Mouse (Mus musculus): ENCODE results near the gene Hipk2.
A peak's percentile ranks its signal among the peaks of the same experiment; 100 is the strongest.

The Hipk2 gene

DNA sequence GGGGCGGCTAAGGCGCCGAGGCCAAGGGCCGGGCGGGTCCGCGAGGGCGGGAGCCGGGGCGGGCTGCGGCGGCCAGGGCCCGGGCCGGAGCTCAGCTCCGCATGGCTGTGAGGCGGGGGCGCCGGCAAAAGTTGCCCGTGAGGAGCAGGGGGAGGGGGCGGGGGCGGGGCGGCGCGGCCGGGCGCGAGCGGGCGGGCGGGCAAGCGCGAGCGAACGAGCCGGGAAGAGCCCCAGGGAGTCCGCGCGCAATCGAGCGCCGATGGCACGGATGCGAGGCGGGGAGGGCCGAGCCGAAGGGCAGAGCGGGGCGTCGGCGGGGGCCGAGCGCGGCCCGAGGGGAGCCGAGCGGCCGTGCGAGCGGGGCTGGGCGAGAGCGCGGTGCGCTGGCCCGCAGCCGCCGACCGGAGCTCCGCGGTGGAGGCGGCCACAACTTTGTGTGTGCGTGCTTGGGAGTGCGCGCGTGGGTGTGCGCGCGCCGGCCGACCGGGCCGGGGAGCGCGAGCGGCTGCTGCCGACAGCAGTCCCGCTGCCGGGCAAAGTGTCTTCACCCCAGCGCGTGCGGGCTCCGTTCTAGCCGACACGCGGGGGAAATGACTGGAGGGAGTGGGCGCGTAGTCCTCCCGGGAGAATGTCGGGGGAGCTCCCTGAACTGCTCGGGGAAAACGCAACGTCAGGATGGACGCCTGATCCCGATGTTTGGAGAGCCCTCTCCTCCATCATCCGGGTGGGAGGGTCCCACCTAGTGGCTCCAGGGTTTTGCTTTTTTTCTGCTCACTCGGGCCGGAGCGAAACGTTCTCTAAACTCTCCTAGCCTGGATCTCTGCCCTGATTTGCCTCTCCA lies at the start of gene Hipk2:
Gene Hipk2 (minus strand): TSS at position 95 of the 841 bp plus-strand sequence.
- DNase-seq, result peak; percentile 86

DNA sequence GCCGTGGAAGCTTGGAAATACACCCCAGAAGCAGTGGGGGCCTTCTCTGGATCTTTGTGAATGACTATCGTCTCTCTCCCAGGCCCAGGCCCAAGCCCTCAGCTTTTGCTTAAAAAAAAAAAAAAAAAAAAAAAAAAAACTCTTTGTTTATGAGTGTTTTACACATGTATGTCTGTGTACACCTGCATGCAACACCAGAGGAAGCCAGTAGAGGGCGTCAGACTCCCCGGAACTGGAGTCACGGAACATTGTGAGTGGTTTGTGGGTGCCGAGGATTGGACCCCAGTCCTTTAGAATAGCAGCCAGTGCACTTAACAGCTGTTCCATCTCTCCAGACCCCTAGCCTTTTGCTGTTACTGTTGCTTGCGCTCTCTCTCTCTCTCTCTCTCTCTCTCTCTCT lies 49.8 kb upstream of the Hipk2 start:
- DNase-seq, result no peak

DNA sequence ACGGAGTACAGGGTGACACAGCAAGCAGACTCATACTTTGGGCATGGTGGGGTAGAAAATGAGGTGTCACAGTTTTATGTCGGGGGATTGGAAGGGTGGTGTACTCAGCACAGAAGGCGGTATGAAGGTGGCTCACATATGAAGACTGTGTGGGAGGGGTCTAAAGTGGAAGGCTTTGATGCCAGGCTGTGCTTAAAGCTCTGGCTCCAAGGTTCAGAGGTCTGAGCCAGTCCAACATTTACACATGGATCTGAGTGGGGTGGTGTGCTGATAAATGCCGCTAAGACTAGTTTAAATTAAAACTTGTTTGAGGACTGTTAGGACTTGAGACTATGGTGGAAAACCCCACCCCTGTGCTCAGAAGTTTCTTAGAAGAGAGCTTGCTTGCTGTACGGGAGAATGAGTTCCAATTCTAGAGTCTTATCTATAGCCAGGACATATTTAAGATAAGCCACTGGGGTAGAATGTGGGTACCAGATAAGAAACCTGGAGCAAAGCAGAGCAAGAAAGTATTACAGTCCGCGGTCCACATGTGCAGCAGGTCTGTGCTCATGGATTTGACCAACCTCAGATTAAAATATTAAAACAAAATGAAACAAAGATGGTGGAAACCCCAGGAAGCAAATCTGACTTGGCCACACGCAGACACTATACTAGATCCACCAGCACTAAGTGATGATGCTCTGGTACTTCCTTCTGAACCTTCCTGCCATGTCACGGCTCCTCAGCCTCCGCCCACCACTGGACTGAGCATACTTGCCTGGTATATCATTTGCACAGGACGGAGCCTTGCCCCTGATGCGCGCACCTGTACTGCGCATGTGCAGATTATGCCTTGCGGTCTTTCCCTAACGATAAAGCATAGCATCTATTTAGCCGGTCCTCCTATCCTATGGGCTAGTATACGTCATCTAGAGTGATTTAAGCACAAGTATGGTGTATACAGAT lies 48.2 kb upstream of the Hipk2 start:
- no peak for DNase-seq

DNA sequence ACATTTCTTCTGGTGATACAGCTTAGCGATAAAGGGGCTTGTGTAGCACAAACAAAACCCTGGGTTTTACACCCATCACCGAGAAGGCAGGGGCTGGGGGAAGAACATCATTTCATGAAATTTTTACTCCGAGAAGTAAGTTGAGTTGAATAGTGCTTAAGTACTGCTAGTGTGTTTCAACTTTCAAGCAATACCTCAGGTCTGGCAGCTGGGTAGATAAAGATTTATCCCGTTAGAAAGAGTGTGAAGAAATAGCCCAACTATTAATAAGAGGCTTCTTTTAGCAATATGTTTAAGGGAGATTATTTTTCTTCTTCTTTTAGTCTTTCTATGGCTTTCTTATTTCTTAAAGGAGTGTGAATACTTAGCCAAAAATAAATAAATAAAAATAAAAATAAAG lies 47.5 kb upstream of the Hipk2 start:
- DNase-seq, result no peak

DNA sequence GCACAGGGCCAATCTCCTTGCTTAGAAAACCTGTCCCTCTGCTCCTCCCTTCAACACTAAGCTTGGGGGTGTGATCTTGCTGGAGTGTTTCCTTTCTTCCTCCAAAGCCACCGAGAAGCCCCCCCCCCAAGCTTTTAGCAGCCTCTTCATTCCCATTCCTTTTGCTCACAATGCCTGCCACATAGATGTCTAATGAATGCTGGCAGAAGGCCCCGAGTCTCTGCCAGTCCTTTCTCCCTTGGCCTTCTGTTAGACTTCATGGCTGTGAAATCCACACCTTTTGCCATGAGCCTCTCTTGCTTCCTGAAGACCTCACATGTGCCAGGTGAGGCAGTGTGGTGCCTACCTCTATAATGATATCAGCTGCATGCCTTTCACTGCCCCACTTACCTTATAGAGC lies 46.6 kb upstream of the Hipk2 start:
- DNase-seq, result no peak

DNA sequence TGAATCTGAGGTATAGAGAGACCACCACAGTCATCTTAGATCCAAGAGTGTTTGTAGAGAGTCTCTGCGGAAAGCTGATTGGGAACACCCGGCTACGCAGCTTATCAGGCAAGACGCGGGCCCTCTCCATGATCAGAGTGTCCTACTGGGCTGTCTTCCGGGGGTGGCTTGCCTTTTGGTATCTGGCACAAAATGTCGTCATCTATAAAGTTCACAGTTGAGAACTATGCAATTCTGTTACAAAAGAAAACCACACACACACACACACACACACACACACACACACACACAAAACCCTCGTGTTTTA lies 45.8 kb upstream of the Hipk2 start:
- DNase-seq, result no peak

DNA sequence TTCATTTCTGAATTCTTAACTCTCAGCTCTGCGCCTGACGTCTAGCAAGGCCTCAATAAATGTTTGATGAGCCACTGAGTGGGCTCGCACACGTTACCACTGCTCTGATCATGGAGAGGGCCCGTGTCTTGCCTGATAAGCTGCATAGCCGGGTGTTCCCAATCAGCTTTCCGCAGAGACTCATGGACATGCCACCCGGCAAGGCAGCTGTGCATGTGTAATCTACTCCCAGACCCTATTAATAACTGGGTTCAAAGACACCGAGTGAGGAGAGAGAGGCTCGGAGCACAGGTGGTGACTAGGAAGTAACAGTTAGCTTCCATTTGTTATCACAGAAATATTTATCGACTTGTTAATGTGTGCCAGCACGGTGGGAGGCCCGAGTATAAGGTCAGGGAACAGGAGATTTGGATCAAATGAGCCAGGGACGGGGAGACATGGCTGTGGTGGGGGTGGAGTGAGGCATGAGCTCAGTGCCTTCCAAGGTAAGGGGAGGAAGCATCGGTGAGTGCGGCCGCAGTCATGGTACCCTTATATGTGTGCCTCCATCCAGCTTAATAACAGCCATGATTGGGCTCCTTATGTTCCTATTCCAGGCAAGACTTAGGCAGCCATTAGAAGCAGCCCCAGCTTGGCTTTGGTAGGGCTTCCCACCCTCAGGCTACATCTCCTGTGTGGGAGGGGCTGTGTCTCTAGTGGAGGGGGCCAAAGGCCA lies 45.3 kb upstream of the Hipk2 start:
- peak; percentile 32 for DNase-seq

DNA sequence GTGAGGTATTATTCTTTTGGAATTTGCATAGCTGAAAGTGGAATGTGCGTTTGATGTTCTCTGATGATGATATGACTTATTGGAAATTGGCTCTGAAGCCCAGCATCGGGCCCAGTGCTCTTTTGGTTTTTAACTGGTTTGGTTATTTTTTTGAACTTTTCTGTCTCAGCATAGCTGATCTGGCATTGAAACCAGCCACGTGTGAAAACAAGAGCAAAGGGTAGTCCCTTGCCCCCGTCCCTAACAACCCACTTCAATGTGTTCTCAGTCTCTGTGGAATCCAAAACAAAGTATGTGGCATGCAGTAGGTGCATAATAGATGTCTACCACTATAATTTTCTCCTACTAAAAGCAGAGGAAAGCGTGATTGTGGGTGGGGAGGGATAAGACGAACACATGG lies 44.2 kb upstream of the Hipk2 start:
- DNase-seq, result peak; percentile 45

DNA sequence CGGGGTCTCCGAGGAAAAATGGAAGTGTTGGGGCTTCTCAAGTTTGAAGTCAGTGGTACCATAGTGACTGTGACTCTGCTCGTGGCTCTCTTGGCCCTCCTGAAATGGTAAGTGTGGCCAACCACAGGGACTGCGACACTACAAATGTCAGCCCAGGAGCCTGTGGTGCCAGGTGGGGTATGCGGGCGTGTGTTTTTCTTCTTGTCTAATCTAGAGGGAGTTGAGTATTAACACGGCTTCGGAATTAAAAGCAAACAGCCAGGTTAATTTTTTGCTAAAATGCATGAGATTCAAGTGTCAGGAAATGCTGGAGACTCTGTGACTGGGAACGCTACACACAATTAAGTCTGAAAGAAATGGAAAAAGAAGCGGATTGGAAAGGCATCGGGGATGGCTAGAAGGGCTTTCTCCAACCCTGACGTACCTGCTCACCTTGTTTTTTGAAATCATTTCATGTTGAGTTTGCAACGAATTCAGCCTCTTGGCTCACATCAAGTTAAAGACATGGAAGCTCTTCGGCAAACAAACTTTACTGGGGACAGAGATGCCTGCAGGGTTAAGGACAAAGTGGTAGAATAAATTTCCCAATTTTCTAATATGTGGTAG lies 43.3 kb upstream of the Hipk2 start:
- DNase-seq, result peak; percentile 72

DNA sequence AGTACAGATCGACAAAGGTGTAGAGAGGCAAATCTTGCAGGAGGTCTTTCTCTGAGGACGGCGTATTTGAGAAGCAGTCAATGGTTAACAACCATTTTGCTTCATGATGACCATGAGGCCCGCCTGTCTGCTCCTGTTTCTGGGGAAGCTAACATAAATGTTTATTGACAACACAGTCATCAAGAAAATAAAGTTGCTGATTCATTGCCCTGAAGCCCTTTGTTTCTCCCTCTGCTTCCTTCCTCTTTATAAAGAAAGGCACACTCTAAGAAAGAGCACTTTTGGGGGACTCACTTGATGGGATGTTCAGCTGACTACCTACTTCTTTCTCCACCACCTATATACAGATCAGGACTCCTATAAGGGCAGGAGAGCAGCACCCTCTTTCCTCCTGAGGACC lies 42.8 kb upstream of the Hipk2 start:
- DNase-seq, result no peak

DNA sequence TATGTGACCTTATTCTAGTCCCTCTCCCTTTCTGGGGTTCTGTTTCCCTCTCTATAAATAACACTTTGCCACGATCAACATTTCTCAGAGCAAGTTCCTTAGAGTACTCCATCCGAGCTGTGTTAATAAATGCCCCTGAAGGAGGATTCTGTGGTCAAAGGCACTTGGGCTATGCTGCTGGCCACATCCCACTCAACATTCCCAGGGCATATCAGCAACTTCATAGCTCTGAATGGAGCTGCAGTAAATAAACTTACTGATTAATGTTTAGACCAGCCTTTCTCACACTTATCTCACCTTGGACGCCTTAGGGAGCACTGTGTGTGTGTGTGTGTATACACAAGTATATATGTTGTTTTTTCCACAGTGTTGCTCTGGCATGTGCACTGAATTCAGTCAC lies 41.5 kb upstream of the Hipk2 start:
- DNase-seq, result no peak

DNA sequence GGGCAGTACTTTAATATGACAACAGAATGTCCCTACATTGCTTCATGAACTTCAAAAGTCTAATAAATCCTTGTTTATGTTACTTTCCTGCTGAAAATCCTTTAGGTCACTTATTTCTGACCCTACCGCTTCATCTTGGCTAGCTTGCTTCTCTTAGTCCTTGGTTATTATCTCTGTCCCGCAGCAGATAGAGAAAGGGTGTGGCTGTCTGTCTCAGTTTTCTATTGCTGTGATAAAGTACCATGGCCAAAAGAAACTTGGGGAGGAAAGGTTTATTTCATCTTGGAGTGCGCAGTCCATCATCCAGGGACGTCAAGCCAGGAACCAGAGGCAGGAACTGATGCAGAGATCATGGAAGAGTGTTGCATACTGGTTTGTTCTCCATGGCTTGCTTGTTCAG lies 40.6 kb upstream of the Hipk2 start:
- DNase-seq, result no peak

DNA sequence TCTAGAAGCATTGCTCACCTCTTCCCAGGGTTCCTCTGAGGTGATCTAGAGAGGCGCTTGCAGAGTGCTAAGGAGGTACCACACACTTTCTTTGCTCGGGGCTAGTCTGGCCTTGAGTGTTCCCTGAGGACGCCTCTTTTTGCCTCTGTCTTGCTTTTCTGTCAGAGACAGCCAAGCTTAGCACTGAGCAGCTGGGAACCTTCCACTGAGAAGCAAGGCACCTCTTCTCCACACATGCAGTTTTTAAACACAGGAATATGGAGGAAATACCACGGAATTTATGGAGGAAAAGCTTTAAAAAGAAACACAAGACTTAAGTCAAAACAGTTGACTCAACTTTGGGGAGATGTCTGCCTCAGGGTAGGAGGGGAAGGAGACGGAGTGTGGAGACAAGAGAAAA lies 39.8 kb upstream of the Hipk2 start:
- no peak for DNase-seq

DNA sequence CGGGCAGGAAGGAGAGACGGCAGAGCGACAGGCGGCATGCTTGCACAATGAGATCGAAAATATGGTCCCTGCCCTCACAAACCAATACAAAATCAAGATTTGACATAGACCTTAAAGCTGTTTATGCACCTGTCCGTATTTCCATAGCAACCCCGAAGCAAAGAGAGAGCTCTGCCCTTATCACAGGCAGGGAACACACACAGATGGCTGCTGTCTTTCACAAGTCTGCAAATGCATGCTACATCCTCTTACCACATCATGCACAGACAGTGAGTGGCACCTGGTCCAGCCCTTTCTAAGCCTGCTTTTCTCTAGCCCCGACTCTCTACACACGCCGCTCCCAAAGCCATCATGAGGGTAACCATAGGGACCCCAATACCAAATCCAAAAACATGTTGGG lies 38.2 kb upstream of the Hipk2 start:
- no peak for DNase-seq

DNA sequence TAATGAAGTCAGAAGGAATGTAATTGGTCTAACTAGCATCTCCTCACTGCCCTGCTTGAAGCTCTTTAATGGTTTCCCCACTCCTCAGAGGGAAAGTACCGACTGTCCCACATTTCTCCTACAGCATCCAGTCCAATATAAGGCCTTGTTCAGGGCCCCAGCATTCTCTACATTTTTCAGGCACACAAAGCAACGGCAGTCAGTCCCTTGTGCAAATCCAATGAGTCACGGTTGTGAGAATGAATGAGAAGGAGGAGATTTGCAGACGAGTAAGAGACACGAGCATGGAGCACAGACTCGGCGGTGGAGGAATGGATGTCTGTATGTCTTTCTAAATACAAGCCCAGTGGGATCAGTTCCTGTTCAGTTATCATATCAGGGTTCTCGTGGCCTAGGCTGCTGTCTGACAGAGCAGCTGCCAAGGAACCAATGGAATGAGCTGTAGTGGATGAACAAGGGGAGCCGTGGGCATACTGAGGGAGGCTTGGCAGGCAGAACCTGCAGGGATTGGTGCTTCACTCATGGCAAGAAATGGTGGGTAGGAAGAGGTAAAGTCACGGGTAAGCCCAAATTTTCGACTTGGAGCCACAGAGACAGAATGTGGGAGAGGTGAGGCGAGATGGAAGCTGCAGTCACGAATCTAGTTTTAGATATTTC lies 37.5 kb upstream of the Hipk2 start:
- DNase-seq, result no peak

DNA sequence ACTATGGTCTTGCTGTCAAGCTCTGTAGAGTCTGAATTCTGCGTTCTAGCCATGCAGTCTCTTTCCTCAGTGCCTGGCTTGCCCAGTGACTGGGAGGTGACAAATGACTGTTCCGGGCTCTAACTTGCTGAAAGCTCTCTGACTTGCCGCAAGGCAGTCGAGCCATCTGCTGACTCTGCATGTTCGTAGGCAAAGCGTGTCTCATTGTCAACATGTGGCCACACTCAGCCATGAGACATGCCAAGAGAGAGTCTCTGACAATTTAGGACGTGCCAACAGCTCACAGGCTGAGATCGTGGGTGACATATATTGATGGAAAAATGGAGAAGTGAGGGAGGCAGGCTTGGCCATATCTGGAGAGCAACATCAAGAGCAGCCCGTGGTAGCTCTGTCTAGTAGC lies 36.9 kb upstream of the Hipk2 start:
- no peak for DNase-seq

DNA sequence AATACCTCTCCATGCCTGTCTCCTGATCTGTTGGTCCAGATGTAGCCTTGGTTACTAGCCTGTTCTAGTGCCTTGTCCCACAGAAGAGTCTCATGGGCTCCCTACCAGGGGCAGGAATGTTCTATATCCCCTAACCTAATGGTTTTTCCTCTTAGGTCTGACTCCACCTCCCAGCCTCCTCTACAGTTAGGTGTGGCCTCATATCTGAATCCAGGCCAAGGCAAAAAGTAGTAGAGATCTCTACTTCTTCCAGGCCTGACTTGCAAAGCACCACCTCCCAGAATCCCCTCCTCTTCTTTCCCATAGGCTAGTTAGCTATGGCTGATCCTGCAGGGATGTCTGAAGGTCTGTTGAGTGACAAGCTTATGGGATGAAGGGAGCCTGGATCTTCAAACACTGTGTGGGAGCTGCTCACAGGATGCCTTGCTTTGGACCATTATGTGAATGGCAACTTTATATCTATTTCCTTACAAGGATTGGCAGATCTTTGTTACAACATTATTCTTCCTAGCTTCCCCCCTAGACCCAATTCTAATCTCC lies 36.2 kb upstream of the Hipk2 start:
- no peak for DNase-seq

DNA sequence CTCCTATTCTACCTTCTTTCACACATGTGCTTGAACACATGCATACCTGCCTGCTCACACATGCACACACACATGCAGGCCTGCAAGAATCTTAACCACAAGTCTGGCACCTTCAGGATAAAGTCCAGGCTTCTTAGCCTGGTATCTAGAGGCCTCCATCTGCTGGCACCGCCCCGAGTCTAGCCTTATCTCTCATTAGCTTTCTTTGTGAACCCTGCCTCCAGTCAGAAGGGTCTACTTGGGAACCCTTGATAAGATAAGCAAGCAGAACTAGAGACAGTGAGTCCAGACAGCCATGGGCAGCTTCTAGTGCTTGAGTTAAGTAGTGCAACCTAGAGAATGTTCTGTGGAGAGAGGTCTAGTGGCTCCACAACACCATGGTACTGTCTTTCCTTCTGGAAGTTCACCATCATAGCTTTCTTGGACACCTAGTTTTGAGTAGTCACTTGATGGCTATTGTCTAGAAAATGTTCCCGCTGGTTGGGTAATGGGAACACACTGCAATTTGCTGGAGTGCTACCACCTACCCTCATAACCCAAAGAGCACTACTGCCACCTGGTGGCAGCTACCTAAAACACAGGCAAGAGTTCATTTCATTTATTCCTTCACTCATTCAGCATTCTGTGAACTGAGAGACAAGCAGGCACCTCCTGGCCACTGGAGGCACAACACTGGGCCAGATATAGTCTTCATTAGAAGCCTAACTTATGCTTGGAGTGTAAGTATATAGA lies 35.0 kb upstream of the Hipk2 start:
- peak; percentile 84 for DNase-seq

DNA sequence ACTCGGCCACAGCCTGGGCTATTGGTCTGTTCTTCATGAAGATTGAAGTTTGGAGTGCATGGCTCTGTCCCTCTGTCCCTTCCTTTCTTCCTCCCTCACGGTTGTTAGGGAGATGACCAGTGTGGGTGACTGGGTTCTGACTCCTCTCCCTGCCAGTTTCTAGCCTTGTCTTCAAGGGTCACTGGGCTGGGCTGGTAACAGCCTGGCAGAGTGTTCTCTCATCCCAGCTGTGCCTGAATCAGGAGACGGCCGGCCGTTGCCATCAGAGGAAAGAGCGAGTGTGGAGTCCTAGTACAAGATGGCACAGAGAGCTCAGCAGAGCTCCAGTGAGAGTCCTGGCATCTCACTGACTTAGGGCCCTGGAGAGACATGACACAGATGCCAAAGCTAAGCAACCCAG lies 32.4 kb upstream of the Hipk2 start:
- no peak for DNase-seq

DNA sequence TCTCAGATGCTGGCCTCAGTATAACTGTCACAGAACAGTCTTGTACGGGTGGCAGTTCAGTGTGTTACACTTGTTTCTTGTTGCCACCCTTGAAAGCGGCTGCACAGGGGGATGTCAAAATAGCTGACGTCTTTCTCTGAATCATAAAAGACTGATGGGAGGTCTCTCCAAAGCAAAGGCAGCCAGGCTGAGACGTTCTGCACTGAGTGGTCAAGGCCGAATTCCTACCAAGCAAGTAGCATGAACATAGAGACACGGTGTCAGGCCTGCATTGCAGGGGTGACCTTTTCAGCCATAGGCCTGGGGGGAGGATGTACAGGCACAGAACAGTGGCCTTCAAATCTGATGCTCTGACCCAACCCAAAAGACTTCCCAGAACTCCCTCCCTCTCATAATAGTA lies 30.0 kb upstream of the Hipk2 start:
- DNase-seq, result no peak

DNA sequence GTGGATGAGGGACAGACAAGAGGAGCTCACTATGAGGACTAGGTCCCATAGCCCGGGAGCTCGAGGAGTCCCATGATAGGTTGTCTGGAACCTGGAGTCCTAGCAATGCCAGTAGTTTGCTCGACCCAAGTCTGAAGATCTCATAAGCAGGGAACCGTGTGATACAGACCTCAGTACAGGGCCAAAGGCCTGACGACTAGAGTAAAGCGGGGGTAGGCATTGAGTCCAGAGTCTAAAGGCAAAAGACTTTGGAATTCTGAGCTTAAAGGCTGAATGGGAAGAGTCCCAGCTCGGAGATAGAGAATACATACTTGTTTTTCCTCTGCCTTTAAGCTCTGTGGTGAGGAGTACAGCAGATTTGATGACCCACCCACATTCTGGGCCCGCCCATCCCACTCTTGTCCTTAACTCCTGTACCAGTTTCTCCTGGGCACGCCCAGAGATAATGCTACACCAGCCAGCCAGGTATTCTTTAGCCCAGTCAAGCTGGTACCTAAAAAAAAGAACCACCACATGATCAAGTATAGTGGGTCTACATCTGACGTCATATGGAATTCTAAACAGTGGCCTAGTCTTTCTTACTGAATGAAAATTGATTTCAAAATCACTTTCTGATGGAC lies 27.0 kb upstream of the Hipk2 start:
- no peak for DNase-seq

All from kidney, adult 18-20 months (tissue).